Mouse (Mus musculus) intestine, embryonic 14.5 days (tissue): ENCODE measurements around the gene Mcam. TPM values are rescaled to one million over a fixed set of nuclear protein-coding genes. Genes with fewer than 3 reads are reported as not detected.
"Not testable (repeated sequence)": the region's sequence is repeated elsewhere in the genome, so short reads cannot be mapped to it uniquely, and the experiment has no call there.

Source experiments
- ATAC-seq: fragments of 200-750 bp; cut with Nextera tagmentation; replicated peaks from 2 replicates; pipeline ENCODE4 v1.8.0; 2017; ENCODE audit warnings: low read depth, moderate number of reproducible peaks, moderate TSS enrichment, moderate library complexity; ENCODE audit not compliant: low FRiP score, low TSS enrichment
- DNase-seq: peaks from one replicate; pipeline ENCODE4 v3.0.0-alpha.2; 2018; ENCODE audit warnings: low spot score
- H3K27ac ChIP-seq: fragments of 300-500 bp; sonication (generic); 2 replicates; pipeline ENCODE4 v1.5.1; 2014; ENCODE audit warnings: low read depth, mild to moderate bottlenecking, control low read depth
- H3K27me3 ChIP-seq: fragments of 300-500 bp; sonication (generic); replicated peaks from 2 replicates; pipeline ENCODE4 v1.6.1; 2014; ENCODE audit warnings: low read length, control low read depth; ENCODE audit not compliant: control insufficient read depth, insufficient read depth
- H3K36me3 ChIP-seq: fragments of 300-500 bp; sonication (generic); 2 replicates; pipeline ENCODE4 v1.6.1; 2014; ENCODE audit warnings: low read length, control low read depth; ENCODE audit not compliant: control insufficient read depth, insufficient read depth
- H3K4me1 ChIP-seq: fragments of 300-500 bp; sonication (generic); replicated peaks from 2 replicates; pipeline ENCODE4 v1.6.1; 2014; ENCODE audit warnings: low read length, control low read depth, mixed read lengths; ENCODE audit not compliant: control insufficient read depth, insufficient read depth
- H3K4me2 ChIP-seq: fragments of 300-500 bp; sonication (generic); 2 replicates; pipeline ENCODE4 v1.6.1; 2014; ENCODE audit warnings: low read length
- H3K4me3 ChIP-seq: fragments of 300-500 bp; sonication (generic); 2 replicates; pipeline ENCODE4 v1.5.1; 2014; ENCODE audit warnings: low read depth, low read length, control low read depth, mixed read lengths
- H3K9ac ChIP-seq: fragments of 300-500 bp; sonication (generic); 2 replicates; pipeline ENCODE4 v1.6.1; 2014; ENCODE audit warnings: mild to moderate bottlenecking, low read length
- H3K9me3 ChIP-seq: fragments of 300-500 bp; sonication (generic); 2 replicates; pipeline ENCODE4 v1.6.1; 2016; ENCODE audit warnings: low read length, control low read depth; ENCODE audit not compliant: control insufficient read depth
- WGBS: fragments of 180-500 bp; shearing (Covaris S2); extraction: QIAGEN DNeasy Blood & Tissue Kit; methylation state at CpG from one replicate; pipeline ENCODE4 v1.1.7; 2014; 5-methylcytosine and 5-hydroxymethylcytosine counted together
- polyA plus RNA-seq: library from polyadenylated mRNA; unstranded; fragments of >200 nt; fragmentation: Nextera tagmentation; extraction: Ambion mirVana; gene quantifications from 2 replicates; pipeline ENCODE4 v1.2.1, GENCODE M21; 2014

Gene Mcam
- polyA plus RNA-seq, 1 experiment from 2014 or later: 49.7 TPM

DNA sequence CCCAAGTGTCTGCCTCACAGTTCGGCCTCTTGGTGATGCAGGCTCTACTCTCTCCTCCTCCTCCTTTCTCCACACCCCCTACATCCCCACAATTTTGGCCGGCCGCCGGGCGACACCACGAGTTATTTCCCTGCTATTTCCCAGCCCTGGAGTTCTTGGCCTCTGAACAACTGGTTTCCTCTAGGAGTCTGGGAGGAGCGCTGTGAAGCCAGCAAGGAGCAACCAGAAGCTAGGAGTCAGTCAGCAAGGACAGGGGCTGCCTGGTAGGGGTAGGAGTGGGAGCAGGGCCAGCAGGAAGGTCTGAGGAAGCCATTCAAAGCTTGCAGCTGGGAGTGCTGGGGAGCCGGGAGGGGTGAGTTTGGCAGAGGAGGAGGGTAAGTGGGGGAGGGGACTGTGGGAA lies 27.2 kb upstream of the Mcam start, which contains the start of gene C1qtnf5:
TSS of gene C1qtnf5 (plus strand) at position 136 of the 400 bp plus-strand sequence.
- 37% methylated on average over 8 of the region's 8 CpGs for WGBS
- no peaks in the 10 kb centered on the region for H3K27me3 ChIP-seq
- peaks cover 28% of the 10 kb centered on the region for H3K36me3 ChIP-seq
- ATAC-seq: peak; percentile 44
- H3K27ac ChIP-seq: peak within 1 kb of the TSS; percentile 69
- 0 out of 2 replicates have a peak within 1 kb of the TSS, but pooled peaks have one; percentile 10 for H3K9ac ChIP-seq
- peak; percentile 79 for DNase-seq
- H3K4me3 ChIP-seq: peak within 1 kb of the TSS; percentile 6; the same call in 1 of the 2 replicates
- no peaks in the 10 kb centered on the region for H3K9me3 ChIP-seq
- peaks cover 45% of the 10 kb centered on the region for H3K4me1 ChIP-seq
- peak within 1 kb of the TSS; percentile 37 for H3K4me2 ChIP-seq

DNA sequence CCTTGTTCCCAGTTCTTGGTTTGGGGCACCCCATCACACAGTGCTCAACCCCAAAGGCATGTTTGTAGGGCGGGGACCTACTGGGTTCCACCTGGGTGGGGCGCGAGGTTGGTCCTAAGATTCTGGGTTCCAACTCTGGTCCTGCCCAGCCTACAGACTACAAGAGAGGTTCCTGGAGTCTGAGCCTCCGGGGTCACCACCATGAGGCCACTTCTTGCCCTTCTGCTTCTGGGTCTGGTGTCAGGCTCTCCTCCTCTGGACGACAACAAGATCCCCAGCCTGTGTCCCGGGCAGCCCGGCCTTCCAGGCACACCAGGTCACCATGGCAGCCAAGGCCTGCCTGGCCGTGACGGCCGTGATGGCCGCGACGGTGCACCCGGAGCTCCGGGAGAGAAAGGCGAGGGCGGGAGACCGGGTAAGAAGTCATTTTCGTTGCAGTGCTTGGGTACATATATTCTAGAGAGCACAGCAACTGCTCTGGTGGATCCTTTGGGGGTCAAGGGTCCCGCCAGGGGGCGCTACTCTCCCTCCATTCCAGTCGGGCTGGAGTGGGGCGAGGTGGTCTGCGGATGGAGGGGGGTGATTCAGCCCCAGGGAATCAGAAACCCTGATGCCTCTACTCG lies 26.6 kb upstream of the Mcam start:
- 40% methylated on average over 25 of the region's 25 CpGs for WGBS
- no peak; the same call in 1 of the 2 replicates for ATAC-seq
- no peaks in the 10 kb centered on the region for H3K9me3 ChIP-seq
- no peaks in the 10 kb centered on the region for H3K27me3 ChIP-seq
- peaks cover 45% of the 10 kb centered on the region for H3K4me1 ChIP-seq
- peak overlapping the region; percentile 69 for H3K27ac ChIP-seq
- DNase-seq: peak; percentile 63
- 0 out of 2 replicates have a peak overlapping the region, but pooled peaks have one; percentile 10 for H3K9ac ChIP-seq
- peaks cover 28% of the 10 kb centered on the region for H3K36me3 ChIP-seq
- H3K4me3 ChIP-seq: peak overlapping the region; percentile 6; the same call in 1 of the 2 replicates
- peak overlapping the region; percentile 37 for H3K4me2 ChIP-seq

GRCm38 (mm10) chr9:44108269-44109055 lies 25.8 kb upstream of the Mcam start:
- WGBS: 77% methylated on average over 31 of the region's 31 CpGs
- DNase-seq (no peak), ATAC-seq (no peak)
- Histone ChIP-seq H3K27me3 (no peaks in the 10 kb centered on the region), H3K4me1 (peaks cover 45% of the 10 kb centered on the region), H3K4me2 (peak overlapping the region; percentile 46), H3K9ac (no peak overlapping the region), H3K36me3 (peaks cover 28% of the 10 kb centered on the region), H3K27ac (no peak overlapping the region), H3K9me3 (no peaks in the 10 kb centered on the region), H3K4me3 (no peak overlapping the region)

GRCm38 (mm10) chr9:44109360-44110095 lies 24.7 kb upstream of the Mcam start:
- no peak for ATAC-seq

GRCm38 (mm10) chr9:44111909-44112308 lies 22.4 kb upstream of the Mcam start:
- not testable (repeated sequence) for H3K27ac ChIP-seq, H3K9ac ChIP-seq, H3K9me3 ChIP-seq, H3K36me3 ChIP-seq, H3K27me3 ChIP-seq, ATAC-seq, H3K4me3 ChIP-seq, DNase-seq
- Histone ChIP-seq H3K4me1 (peaks cover 37% of the 10 kb centered on the region), H3K4me2 (peak overlapping the region; percentile 47)
- WGBS: 59% methylated on average over 9 of the region's 12 CpGs

More at GRCm38 (mm10) chr9:44109360-44110095, 24.7 kb upstream of the Mcam start:
- peak; percentile 94 for DNase-seq
- peak overlapping the region; percentile 27; the same call in 1 of the 2 replicates for H3K27ac ChIP-seq
- H3K4me1 ChIP-seq: peaks cover 45% of the 10 kb centered on the region
- H3K4me3 ChIP-seq: peak overlapping the region; percentile 22
- 15% methylated on average over 9 of the region's 9 CpGs for WGBS
- 0 out of 2 replicates have a peak overlapping the region, but pooled peaks have one; percentile 30 for H3K9ac ChIP-seq
- no peaks in the 10 kb centered on the region for H3K27me3 ChIP-seq
- no peaks in the 10 kb centered on the region for H3K9me3 ChIP-seq
- peak overlapping the region; percentile 46 for H3K4me2 ChIP-seq
- H3K36me3 ChIP-seq: peaks cover 24% of the 10 kb centered on the region

DNA sequence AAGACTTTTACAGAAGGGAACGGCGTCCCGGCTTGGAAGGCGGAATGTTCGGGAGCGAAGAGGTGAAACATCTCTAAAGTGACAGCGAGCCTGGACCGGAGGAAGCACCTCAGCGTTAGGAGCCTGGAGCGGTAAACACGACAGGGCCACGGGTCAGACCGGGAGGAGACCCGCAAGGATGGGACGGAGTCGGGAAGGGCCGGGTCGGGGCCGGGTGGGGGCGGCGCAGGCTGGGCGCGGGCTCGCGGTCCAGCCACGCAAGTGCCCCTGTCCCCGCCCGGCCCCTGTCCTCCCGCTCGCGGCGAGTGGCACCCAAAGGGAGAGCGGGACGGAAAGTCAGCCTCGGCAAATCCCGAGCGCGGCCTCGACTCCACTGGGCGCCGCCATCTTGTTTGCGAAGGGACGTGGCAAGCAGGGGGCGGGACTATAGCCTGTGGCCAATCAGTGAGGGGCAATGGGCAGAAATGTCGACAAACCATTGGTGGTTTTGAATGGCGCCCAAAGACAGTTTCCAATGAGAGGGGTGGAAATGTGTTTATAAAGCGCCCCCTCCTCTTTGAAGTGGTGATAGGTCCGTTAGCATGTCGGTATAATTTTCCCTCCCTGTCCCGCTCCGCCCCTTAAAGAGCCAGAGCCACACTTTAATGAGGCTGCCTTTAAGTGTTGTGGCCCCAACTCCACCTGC lies 21.0 kb upstream of the Mcam start, which contains the start of the genes Gm49380 and Rnf26:
TSS of gene Gm49380 (minus strand) at position 396 of the 685 bp plus-strand sequence.
TSS of gene Rnf26 (minus strand) at position 413 of the 685 bp plus-strand sequence.
- DNase-seq: peak; percentile 96
- H3K27ac ChIP-seq: peak within 1 kb of the TSS; percentile 39; the same call in 1 of the 2 replicates
- H3K4me3 ChIP-seq: peak within 1 kb of the TSS; percentile 59
- peak; percentile 92 for ATAC-seq
- H3K4me1 ChIP-seq: peaks cover 23% of the 10 kb centered on the region
- peak within 1 kb of the TSS; percentile 47 for H3K4me2 ChIP-seq
- no peaks in the 10 kb centered on the region for H3K27me3 ChIP-seq
- peak within 1 kb of the TSS; percentile 85 for H3K9ac ChIP-seq
- H3K36me3 ChIP-seq: peaks cover 7% of the 10 kb centered on the region
- H3K9me3 ChIP-seq: no peaks in the 10 kb centered on the region
- under 1% methylated on average over 49 of the region's 51 CpGs for WGBS

- no peaks in the 10 kb centered on the region for H3K36me3 ChIP-seq
- no peak overlapping the region for H3K4me2 ChIP-seq
- H3K4me1 ChIP-seq: peaks cover 11% of the 10 kb centered on the region
- H3K9me3 ChIP-seq: no peaks in the 10 kb centered on the region
- ATAC-seq (no peak), DNase-seq (no peak)
- H3K27me3 ChIP-seq: no peaks in the 10 kb centered on the region
- no peak overlapping the region for H3K9ac ChIP-seq
- 71% methylated on average over 2 of the region's 2 CpGs for WGBS
- H3K27ac ChIP-seq: no peak overlapping the region
- no peak overlapping the region for H3K4me3 ChIP-seq
Observed at GRCm38 (mm10) chr9:44114453-44114852, 19.8 kb upstream of the Mcam start.
